Mouse (Mus musculus) heart, adult 2 months (tissue): ENCODE results near the gene Stk32c. TPM values are rescaled to one million over a fixed set of nuclear protein-coding genes. Genes with fewer than 3 reads are reported as not detected.
A peak's percentile ranks its signal among the peaks of the same experiment; 100 is the strongest.

Experiments
- DNase-seq, 2 experiments: peaks; one replicate each; pipeline ENCODE4 v3.0.0; 2021
- H3K27ac ChIP-seq: fragments of 200-600 bp; 2 replicates; pipeline ENCODE4 v1.8.1; 2022
- H3K27me3 ChIP-seq: fragments of 200-500 bp; 2 replicates; pipeline ENCODE4 v1.6.1; 2012; ENCODE audit warnings: mild to moderate bottlenecking, low read length, inconsistent platforms, mixed read lengths; ENCODE audit not compliant: control insufficient read depth, insufficient read depth
- H3K36me3 ChIP-seq: fragments of 200-500 bp; 2 replicates; pipeline ENCODE4 v1.6.1; 2012; ENCODE audit warnings: low read length, inconsistent platforms; ENCODE audit not compliant: control insufficient read depth, insufficient read depth
- H3K4me1 ChIP-seq: fragments of 200-500 bp; 2 replicates; pipeline ENCODE4 v1.6.1; 2011; ENCODE audit warnings: low read length; ENCODE audit not compliant: control insufficient read depth, insufficient read depth
- H3K4me3 ChIP-seq: fragments of 200-600 bp; 2 replicates; pipeline ENCODE4 v1.8.1; 2022
- H3K79me2 ChIP-seq: fragments of 200-500 bp; replicated peaks from 2 replicates; pipeline ENCODE4 v1.6.1; 2012; ENCODE audit warnings: mild to moderate bottlenecking, inconsistent platforms, low read length, moderate library complexity, mixed read lengths; ENCODE audit not compliant: control insufficient read depth, insufficient read depth
- H3K9ac ChIP-seq: fragments of 200-500 bp; 2 replicates; pipeline ENCODE4 v1.6.1; 2012; ENCODE audit warnings: low read depth, mild to moderate bottlenecking, control low read depth, inconsistent platforms, low read length, mixed read lengths
- CTCF ChIP-seq: fragments of 200-600 bp; IDR thresholded peaks from 2 replicates; pipeline ENCODE4 v1.8.1; 2022; ENCODE audit warnings: antibody characterized with exemption, mild to moderate bottlenecking, moderate library complexity
- EP300 ChIP-seq: fragments of 200-500 bp; IDR thresholded peaks from 2 replicates; pipeline ENCODE4 v1.6.1; 2011; ENCODE audit warnings: low read depth, low read length, control low read depth; ENCODE audit not compliant: insufficient read depth
- POLR2A ChIP-seq: fragments of 200-500 bp; IDR thresholded peaks from 2 replicates; pipeline ENCODE4 v1.6.1; 2011; ENCODE audit warnings: mild to moderate bottlenecking, low read depth, low read length, control low read depth; ENCODE audit not compliant: insufficient read depth
- WGBS: fragments of 180-500 bp; shearing (Covaris S2); methylation state at CpG from one replicate; pipeline ENCODE4 v1.1.7; 2018; 5-methylcytosine and 5-hydroxymethylcytosine counted together
- intact Hi-C: fragments of 180-260 bp; cut with DNase I; formaldehyde crosslinking; loops from one replicate; pipeline ENCODE4 v1.15.1; 2025
- polyA plus RNA-seq: library from polyadenylated mRNA; depleted of rRNA; stranded (reverse); fragments of >200 nt; gene quantifications from 2 replicates; pipeline ENCODE4 v1.2.3, GENCODE M21; 2012
- total RNA-seq, 2 experiments: library from RNA; stranded (reverse); gene quantifications; 2 replicates each; pipeline ENCODE4 v1.2.3; 2021

Gene Stk32c
- total and polyA plus RNA-seq, 3 experiments = 0.68 to 1.1 (median 0.94) TPM

DNA sequence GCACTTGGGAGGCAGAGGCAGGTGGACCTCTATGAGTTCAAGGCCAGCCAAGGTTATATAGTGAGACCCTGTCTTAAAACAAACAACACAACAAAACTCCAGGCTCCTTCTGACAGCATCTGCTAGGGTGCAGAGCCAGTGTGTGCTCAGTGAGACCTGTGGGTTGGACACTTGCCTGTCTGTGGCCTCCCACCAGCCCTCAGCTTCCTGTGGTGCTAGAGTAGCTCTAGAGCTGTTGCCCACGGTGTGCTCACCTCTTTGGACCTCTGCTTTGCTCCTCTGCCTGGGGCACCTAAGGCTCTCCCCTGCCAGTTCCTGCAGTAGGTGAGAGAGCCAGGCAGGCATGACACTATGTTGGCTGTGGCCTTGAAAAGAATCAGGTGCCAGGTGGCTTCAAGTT is 69.3 kb downstream of the Stk32c start:
- intact Hi-C loops = no loop called here
- 50% methylated on average over 1 of the region's 1 CpGs for WGBS
- no peak overlapping the region for H3K27ac ChIP-seq

DNA sequence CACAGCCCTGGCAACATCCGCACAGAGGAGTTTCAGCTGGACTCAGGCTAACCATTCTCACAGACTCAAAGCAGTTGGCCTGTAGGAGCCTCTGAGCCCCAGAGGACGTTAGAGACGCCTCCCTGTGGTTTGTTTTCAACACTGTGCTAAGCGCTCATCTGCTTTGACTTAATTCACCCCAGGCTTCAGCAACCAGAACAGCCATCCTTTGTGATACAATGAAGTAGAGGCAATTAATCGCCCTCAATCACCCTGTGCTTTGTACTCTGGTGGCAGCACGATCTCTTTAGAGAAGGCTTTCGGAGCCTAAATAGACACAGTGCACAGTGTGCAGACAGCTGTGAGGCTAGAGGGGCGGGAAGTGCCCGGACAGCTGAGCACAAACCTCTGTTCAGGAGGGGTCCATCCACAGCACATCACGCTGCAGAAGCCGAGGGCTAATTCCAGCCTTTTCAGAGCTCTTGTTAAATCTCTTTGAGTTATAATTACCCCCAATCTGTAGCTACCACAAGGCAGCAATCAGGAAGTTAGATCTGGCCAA is 73.1 kb downstream of the Stk32c start:
- no peak overlapping the region for H3K27ac ChIP-seq
- no peak overlapping the region for H3K9ac ChIP-seq
- TF ChIP-seq CTCF (no peak), POLR2A (no peak), EP300 (no peak)
- intact Hi-C loops = no loop called here
- H3K27me3 ChIP-seq = no peaks in the 10 kb centered on the region
- no peaks in the 10 kb centered on the region for H3K36me3 ChIP-seq
- H3K79me2 ChIP-seq = no peaks in the 10 kb centered on the region
- no peak for DNase-seq
- no peak overlapping the region for H3K4me3 ChIP-seq
- WGBS = 68% methylated on average over 11 of the region's 11 CpGs
- H3K4me1 ChIP-seq = 0 out of 2 replicates have a peak, but pooled peaks cover 1% of the 10 kb centered on the region

More for the DNA sequence above, 69.3 kb downstream of the Stk32c start:
- TF ChIP-seq EP300 = no peak
- TF ChIP-seq CTCF = no peak
- TF ChIP-seq POLR2A = no peak
- Histone ChIP-seq H3K27me3 (no peaks in the 10 kb centered on the region), H3K4me3 (no peak overlapping the region), H3K79me2 (no peaks in the 10 kb centered on the region), H3K9ac (no peak overlapping the region), H3K36me3 (no peaks in the 10 kb centered on the region), H3K4me1 (peaks cover 5% of the 10 kb centered on the region; the same call in 1 of the 2 replicates)
- no peak for DNase-seq

- Histone ChIP-seq H3K9ac (no peak overlapping the region), H3K79me2 (no peaks in the 10 kb centered on the region), H3K36me3 (no peaks in the 10 kb centered on the region), H3K27me3 (no peaks in the 10 kb centered on the region), H3K4me3 (no peak overlapping the region), H3K4me1 (peaks cover 5% of the 10 kb centered on the region; the same call in 1 of the 2 replicates), H3K27ac (no peak overlapping the region)
- TF ChIP-seq EP300 (no peak), CTCF (no peak), POLR2A (no peak)
- intact Hi-C loops = no loop called here
- WGBS = 84% methylated on average over 5 of the region's 5 CpGs
- no peak for DNase-seq
These were observed 76.1 kb downstream of the Stk32c start for GRCm38 (mm10) chr7:139136906-139137491.

GRCm38 (mm10) chr7:139135236-139135635 is 77.9 kb downstream of the Stk32c start:
- no peaks in the 10 kb centered on the region for H3K27me3 ChIP-seq
- WGBS = 59% methylated on average over 5 of the region's 5 CpGs
- no peak for TF ChIP-seq EP300
- no peak for TF ChIP-seq CTCF
- no peak for TF ChIP-seq POLR2A
- H3K79me2 ChIP-seq = no peaks in the 10 kb centered on the region
- peak overlapping the region; percentile 28 for H3K27ac ChIP-seq
- H3K4me1 ChIP-seq = peaks cover 5% of the 10 kb centered on the region; the same call in 1 of the 2 replicates
- intact Hi-C loops = no loop called here
- H3K4me3 ChIP-seq = no peak overlapping the region
- peak; percentile 33 to 60 for DNase-seq
- no peak overlapping the region for H3K9ac ChIP-seq
- H3K36me3 ChIP-seq = no peaks in the 10 kb centered on the region

GRCm38 (mm10) chr7:139133446-139133845 is 79.7 kb downstream of the Stk32c start:
- Histone ChIP-seq H3K9ac (no peak overlapping the region), H3K27ac (no peak overlapping the region), H3K36me3 (no peaks in the 10 kb centered on the region), H3K4me1 (peaks cover 5% of the 10 kb centered on the region; the same call in 1 of the 2 replicates), H3K4me3 (no peak overlapping the region), H3K27me3 (no peaks in the 10 kb centered on the region), H3K79me2 (no peaks in the 10 kb centered on the region)
- intact Hi-C loops = no loop called here
- peak; percentile 33 to 48 for DNase-seq
- TF ChIP-seq POLR2A = no peak
- TF ChIP-seq CTCF = no peak
- TF ChIP-seq EP300 = no peak
- 45% methylated on average over 3 of the region's 3 CpGs for WGBS

- Histone ChIP-seq H3K4me1 (peaks cover 5% of the 10 kb centered on the region; the same call in 1 of the 2 replicates), H3K27ac (no peak overlapping the region), H3K4me3 (no peak overlapping the region), H3K36me3 (no peaks in the 10 kb centered on the region), H3K79me2 (no peaks in the 10 kb centered on the region), H3K9ac (no peak overlapping the region), H3K27me3 (no peaks in the 10 kb centered on the region)
- WGBS = 61% methylated on average over 8 of the region's 8 CpGs
- intact Hi-C loops = no loop called here
- no peak for TF ChIP-seq EP300
- TF ChIP-seq CTCF = no peak
- no peak for TF ChIP-seq POLR2A
- DNase-seq = no peak
These were observed 81.6 kb downstream of the Stk32c start for GRCm38 (mm10) chr7:139131538-139131937.
